In genomic region chr6:146984569-146984968, GRCm38 (mm10) we compare ENCODE assay signal across 14 mouse cellular contexts. TPM values are rescaled to one million over a fixed set of nuclear protein-coding genes. Genes with fewer than 3 reads are reported as not detected.
DNase-seq lines count a peak whose midpoint lies in the region; ATAC-seq lines count a peak whose summit lies in the region.
"Had no signal": no experiment of that assay in that cellular context is flagged by ENCODE, and none has a peak within 500 bp of the region (broad histone marks: within the 10 kb centered on the region; RNA-seq: fewer than 3 reads in every experiment).

No protein-coding gene starts in this region.

- no peak overlapping the region for H3K4me2 ChIP-seq in heart, embryonic 11.5 days
- H3K4me2 ChIP-seq in midbrain, embryonic 11.5 days = no peak overlapping the region

- peak overlapping the region; percentile 13; the same call in 1 of the 2 replicates for H3K27ac ChIP-seq in heart, embryonic 11.5 days (ENCODE audit: low read depth, low read length)
- no peak overlapping the region for H3K27ac ChIP-seq in embryonic facial prominence, embryonic 10.5 days (replicated peaks)
- no peak overlapping the region for H3K27ac ChIP-seq in midbrain, embryonic 11.5 days (ENCODE audit: low read depth, low read length)

- no peak overlapping the region for H3K9ac ChIP-seq in heart, embryonic 11.5 days (ENCODE audit: low read depth, low read length)
- no peak overlapping the region for H3K9ac ChIP-seq in midbrain, embryonic 11.5 days (ENCODE audit: low read length)

- WGBS in heart, embryonic 11.5 days (ENCODE audit: insufficient replicate concordance) = 33% methylated on average over 3 of the region's 3 CpGs
- WGBS in embryonic facial prominence, embryonic 10.5 days = 67% methylated on average over 3 of the region's 3 CpGs
- 80% methylated on average over 3 of the region's 3 CpGs for whole genome bisulfite sequencing in midbrain, embryonic 11.5 days

- no peak for DNase-seq in heart, postnatal 10 days
- peak; percentile 62 for DNase-seq in layer of hippocampus, adult 9-11 months
- DNase-seq in layer of hippocampus, adult 11-12 months (ENCODE audit: low spot score) = no peak
- DNase-seq in 3T3-L1 (ENCODE audit: low read depth, low spot score) = peak; percentile 89
- DNase-seq in embryonic facial prominence, embryonic 10.5 days (ENCODE audit: low spot score) = peak; percentile 21
- DNase-seq in midbrain, embryonic 11.5 days (ENCODE audit: low spot score, missing footprints) = no peak
- DNase-seq: cerebellum, adult 9-11 months; kidney, postnatal 14 days; lung, postnatal 10 days; midbrain, embryonic 14.5 days; thymus, postnatal 36 days had no signal

- H3K36me3 ChIP-seq in heart, embryonic 11.5 days (ENCODE audit: control insufficient read depth, insufficient read depth, low read length) = no peaks in the 10 kb centered on the region; the same call in 1 of the 2 replicates
- no peaks in the 10 kb centered on the region for H3K36me3 ChIP-seq in embryonic facial prominence, embryonic 10.5 days (replicated peaks)
- no peaks in the 10 kb centered on the region for H3K36me3 ChIP-seq in midbrain, embryonic 11.5 days (ENCODE audit: control insufficient read depth, insufficient read depth, low read length)

- H3K9me3 ChIP-seq in heart, embryonic 11.5 days (replicated peaks; ENCODE audit: control insufficient read depth, low read length) = no peaks in the 10 kb centered on the region
- H3K9me3 ChIP-seq in embryonic facial prominence, embryonic 10.5 days = no peaks in the 10 kb centered on the region
- H3K9me3 ChIP-seq in midbrain, embryonic 11.5 days (ENCODE audit: control insufficient read depth, low read length) = no peaks in the 10 kb centered on the region

- intact Hi-C loops in heart, postnatal 10 days (cut with DNase I) = no loop called here

- no peaks in the 10 kb centered on the region for H3K27me3 ChIP-seq in heart, embryonic 11.5 days (ENCODE audit: control insufficient read depth, insufficient read depth, low read length)
- no peaks in the 10 kb centered on the region for H3K27me3 ChIP-seq in embryonic facial prominence, embryonic 10.5 days (replicated peaks; ENCODE audit: low read depth, poor library complexity, severe bottlenecking)
- H3K27me3 ChIP-seq in midbrain, embryonic 11.5 days (ENCODE audit: control insufficient read depth, insufficient read depth, low read length) = no peaks in the 10 kb centered on the region

- ATAC-seq in heart, embryonic 11.5 days (replicated peaks; ENCODE audit: insufficient number of reproducible peaks, low FRiP score, low TSS enrichment) = peak; percentile 68; the same call in 1 of the 2 replicates
- ATAC-seq in monocyte, adult 5-6 weeks (replicated peaks; ENCODE audit: insufficient number of reproducible peaks, low FRiP score, low TSS enrichment, poor library complexity, severe bottlenecking) = no peak
- ATAC-seq in midbrain, embryonic 11.5 days (ENCODE audit: low FRiP score) = no peak

- no peak overlapping the region for H3K4me3 ChIP-seq in heart, embryonic 11.5 days (ENCODE audit: low read depth, low read length)
- no peak overlapping the region for H3K4me3 ChIP-seq in embryonic facial prominence, embryonic 10.5 days
- H3K4me3 ChIP-seq in midbrain, embryonic 11.5 days (ENCODE audit: low read depth, low read length) = no peak overlapping the region

- peaks cover 29% of the 10 kb centered on the region for H3K4me1 ChIP-seq in heart, embryonic 11.5 days (ENCODE audit: control insufficient read depth, insufficient read depth, low read length)
- H3K4me1 ChIP-seq in embryonic facial prominence, embryonic 10.5 days = peaks cover 13% of the 10 kb centered on the region
- no peaks in the 10 kb centered on the region for H3K4me1 ChIP-seq in midbrain, embryonic 11.5 days (ENCODE audit: control insufficient read depth, insufficient read depth, low read length)

RNA-seq across cellular contexts. Expression of gene 1700034J05Rik, which starts 30.3 kb away (rescaled TPM):
- 0.21 and 0.42 TPM in 2 replicates for polyA plus RNA-seq in heart, embryonic 11.5 days (2014; fragmentation: Nextera tagmentation; extraction: Ambion mirVana)
- total RNA-seq in heart, postnatal 10 days (2021) = not detected
- 0.14 and 0.27 TPM in 2 replicates for polyA plus RNA-seq in embryonic facial prominence, embryonic 10.5 days (2016; fragmentation: Nextera tagmentation; extraction: Ambion mirVana)
- 1.2 TPM in 1 of 3 replicates, not detected in the others for total RNA-seq in monocyte, adult 5-6 weeks (2017)
- 0.11 and 0.18 TPM in 2 replicates for polyA plus RNA-seq in midbrain, embryonic 11.5 days (2014; fragmentation: Nextera tagmentation; extraction: Ambion mirVana)
- total RNA-seq: heart, adult 18-20 months had no signal
- polyA plus RNA-seq: midbrain, embryonic 14.5 days had no signal

RNA-seq across cellular contexts. Expression of gene Rep15, which starts 47.8 kb away (rescaled TPM):
- polyA plus RNA-seq in heart, embryonic 11.5 days (2014; fragmentation: Nextera tagmentation; extraction: Ambion mirVana) = 1.1 and 1.3 TPM in 2 replicates
- total RNA-seq in heart, postnatal 10 days (2021) = 1 to 10 TPM; 1.1 to 1.3 TPM
- 1.0 and 1.2 TPM in 2 replicates for polyA plus RNA-seq in embryonic facial prominence, embryonic 10.5 days (2016; fragmentation: Nextera tagmentation; extraction: Ambion mirVana)
- 0.39 to 1.5 TPM (median 0.48 TPM) in 3 replicates for total RNA-seq in monocyte, adult 5-6 weeks (2017)
- polyA plus RNA-seq in midbrain, embryonic 11.5 days (2014; fragmentation: Nextera tagmentation; extraction: Ambion mirVana) = 0.55 and 0.88 TPM in 2 replicates

RNA-seq across cellular contexts. Expression of gene Mrps35, which starts 58.0 kb away (rescaled TPM):
- 128 and 135 TPM in 2 replicates for polyA plus RNA-seq in heart, embryonic 11.5 days (2014; fragmentation: Nextera tagmentation; extraction: Ambion mirVana)
- total RNA-seq in heart, postnatal 10 days (2021) = 100 to 1,000 TPM; 145 to 150 TPM
- 109 and 122 TPM in 2 replicates for polyA plus RNA-seq in embryonic facial prominence, embryonic 10.5 days (2016; fragmentation: Nextera tagmentation; extraction: Ambion mirVana)
- total RNA-seq in monocyte, adult 5-6 weeks (2017) = 52.8 to 89.4 TPM (median 63.5 TPM) in 3 replicates
- 88.1 and 97.8 TPM in 2 replicates for polyA plus RNA-seq in midbrain, embryonic 11.5 days (2014; fragmentation: Nextera tagmentation; extraction: Ambion mirVana)

Comparison
In these comparisons a context has a peak if more than half of its experiments do, and no peak if none do; other contexts are left out.
1. DNase-seq: peak in layer of hippocampus, adult 9-11 months (single experiment), 3T3-L1 (single experiment) and embryonic facial prominence, embryonic 10.5 days (single experiment); none in heart, postnatal 10 days (0 of 2), layer of hippocampus, adult 11-12 months (single experiment) and midbrain, embryonic 11.5 days (single experiment).